Mouse (Mus musculus) Patski (cell line): Measurements from ENCODE around the gene Amer2. TPM values are rescaled to one million over a fixed set of nuclear protein-coding genes. Genes with fewer than 3 reads are reported as not detected.
A peak's percentile ranks its signal among the peaks of the same experiment; 100 is the strongest.

Experiments
- ATAC-seq: fragments of 100-300 bp; one replicate; pipeline ENCODE4 v1.8.0; 2021
- CTCF ChIA-PET: fragments of 350-600 bp; sonication (Branson Sonifier 250); formaldehyde crosslinking; loops from one replicate; lab custom pipeline; 2022; ENCODE audit warnings: inconsistent platforms; lab: Charles Lee
- POLR2A ChIA-PET: fragments of 350-600 bp; sonication (Branson Sonifier 250); formaldehyde crosslinking; loops from one replicate; lab custom pipeline; 2022; ENCODE audit warnings: antibody characterized with exemption, inconsistent platforms; lab: Charles Lee
- DNase-seq: peaks from one replicate; pipeline ENCODE4 v3.0.0-alpha.2; 2011; ENCODE audit warnings: low read depth, low spot score
- H3K27me3 ChIP-seq: fragments of 371-371 bp; one replicate; pipeline ENCODE4 v1.5.1; 2021
- CTCF ChIP-seq: fragments of 100-300 bp; IDR thresholded peaks from one replicate; pipeline ENCODE4 v1.5.1; 2021
- in situ Hi-C: fragments of 300-500 bp; cut with MboI; formaldehyde crosslinking; loops from 3 replicates; pipeline ENCODE4 v1.11.1; 2018; ENCODE audit warnings: low pct_unique_long_range_greater_than_20kb, mixed read lengths
- polyA plus RNA-seq: library from polyadenylated mRNA; unstranded; gene quantifications from one replicate; pipeline ENCODE4 v1.2.3, GENCODE M21; 2021

Amer2 gene
- polyA plus RNA-seq, 1 experiment from 2014 or later: 1.2 TPM

- peaks cover 47% of the 10 kb centered on the region for H3K27me3 ChIP-seq
- in situ Hi-C loops: no loop called here
- TF ChIP-seq CTCF: no peak
- POLR2A ChIA-PET: no interaction called here
- no peak for DNase-seq
- CTCF ChIA-PET: no interaction called here
- ATAC-seq: no peak
These were observed 4.0 kb downstream of the Amer2 start for GRCm38 (mm10) chr14:60377107-60377506.

GRCm38 (mm10) chr14:60377546-60377945 is 4.5 kb downstream of the Amer2 start:
- TF ChIP-seq CTCF: no peak
- no peak for DNase-seq
- peaks cover 47% of the 10 kb centered on the region for H3K27me3 ChIP-seq

GRCm38 (mm10) chr14:60378057-60378565 is 5.1 kb downstream of the Amer2 start:
- CTCF ChIA-PET: no interaction called here
- peaks cover 45% of the 10 kb centered on the region for H3K27me3 ChIP-seq
- DNase-seq: no peak
- ATAC-seq: peak; percentile 21
- POLR2A ChIA-PET: no interaction called here
- in situ Hi-C loops: no loop called here
- TF ChIP-seq CTCF: no peak

More at GRCm38 (mm10) chr14:60377546-60377945, 4.5 kb downstream of the Amer2 start:
- ChIA-PET CTCF (no interaction called here), POLR2A (no interaction called here)
- ATAC-seq: no peak
- in situ Hi-C loops: no loop called here

GRCm38 (mm10) chr14:60378566-60379322 is 5.7 kb downstream of the Amer2 start:
- ATAC-seq (peak; percentile 31), DNase-seq (no peak)
- in situ Hi-C loops: no loop called here
- TF ChIP-seq CTCF: no peak
- peaks cover 41% of the 10 kb centered on the region for H3K27me3 ChIP-seq
- ChIA-PET POLR2A (no interaction called here), CTCF (no interaction called here)

GRCm38 (mm10) chr14:60379323-60379957 is 6.4 kb downstream of the Amer2 start:
- in situ Hi-C loops: no loop called here
- peaks cover 41% of the 10 kb centered on the region for H3K27me3 ChIP-seq
- DNase-seq (no peak), ATAC-seq (no peak)
- no peak for TF ChIP-seq CTCF
- CTCF ChIA-PET: no interaction called here
- POLR2A ChIA-PET: no interaction called here

GRCm38 (mm10) chr14:60379958-60380330 is 6.9 kb downstream of the Amer2 start:
- peaks cover 41% of the 10 kb centered on the region for H3K27me3 ChIP-seq
- no peak for DNase-seq

GRCm38 (mm10) chr14:60381671-60382070 is 8.6 kb downstream of the Amer2 start:
- DNase-seq (no peak), ATAC-seq (no peak)
- TF ChIP-seq CTCF: no peak
- CTCF ChIA-PET: interaction anchor here (1.7 kb wide), 1 partner anchor 20 kb away, joined by 4 read pairs; no protein-coding TSS in a partner anchor
- H3K27me3 ChIP-seq: peaks cover 34% of the 10 kb centered on the region
- in situ Hi-C loops: no loop called here
- POLR2A ChIA-PET: no interaction called here

More at GRCm38 (mm10) chr14:60379958-60380330, 6.9 kb downstream of the Amer2 start:
- POLR2A ChIA-PET: no interaction called here
- TF ChIP-seq CTCF: no peak
- in situ Hi-C loops: no loop called here
- ATAC-seq: no peak
- CTCF ChIA-PET: no interaction called here

- H3K27me3 ChIP-seq: peaks cover 18% of the 10 kb centered on the region
- ChIA-PET CTCF (no interaction called here), POLR2A (no interaction called here)
- DNase-seq (no peak), ATAC-seq (no peak)
- TF ChIP-seq CTCF: no peak
- in situ Hi-C loops: no loop called here
These were observed 10.8 kb downstream of the Amer2 start for GRCm38 (mm10) chr14:60383816-60384215.

GRCm38 (mm10) chr14:60384269-60384668 is 11.2 kb downstream of the Amer2 start:
- peaks cover 15% of the 10 kb centered on the region for H3K27me3 ChIP-seq
- in situ Hi-C loops: no loop called here
- CTCF ChIA-PET: no interaction called here
- TF ChIP-seq CTCF: no peak
- no peak for ATAC-seq
- DNase-seq: no peak
- POLR2A ChIA-PET: no interaction called here

- no peak for ATAC-seq
- in situ Hi-C loops: no loop called here
- no peak for DNase-seq
- H3K27me3 ChIP-seq: peaks cover 6% of the 10 kb centered on the region
- ChIA-PET POLR2A (no interaction called here), CTCF (no interaction called here)
- no peak for TF ChIP-seq CTCF
These were observed 12.1 kb downstream of the Amer2 start for GRCm38 (mm10) chr14:60385079-60385643.
